Mouse (Mus musculus) midbrain, embryonic 15.5 days (tissue): ENCODE results near the gene Cecr2. TPM values are rescaled to one million over a fixed set of nuclear protein-coding genes. Genes with fewer than 3 reads are reported as not detected.
"Not testable (repeated sequence)": the region's sequence is repeated elsewhere in the genome, so short reads cannot be mapped to it uniquely, and the experiment has no call there.

ENCODE experiments used
- ATAC-seq: fragments of 200-750 bp; cut with Nextera tagmentation; replicated peaks from 2 replicates; pipeline ENCODE4 v1.8.0; 2017; ENCODE audit warnings: moderate TSS enrichment
- H3K27ac ChIP-seq: fragments of 300-500 bp; sonication (generic); 2 replicates; pipeline ENCODE4 v1.5.1; 2015; ENCODE audit warnings: mild to moderate bottlenecking, inconsistent platforms
- H3K27me3 ChIP-seq: fragments of 300-500 bp; sonication (generic); replicated peaks from 2 replicates; pipeline ENCODE4 v1.6.1; 2015; ENCODE audit warnings: inconsistent platforms
- H3K36me3 ChIP-seq: fragments of 300-500 bp; sonication (generic); replicated peaks from 2 replicates; pipeline ENCODE4 v1.6.1; 2015; ENCODE audit warnings: inconsistent platforms
- H3K4me1 ChIP-seq: fragments of 300-500 bp; sonication (generic); 2 replicates; pipeline ENCODE4 v1.6.1; 2015; ENCODE audit warnings: inconsistent platforms
- H3K4me2 ChIP-seq: fragments of 300-500 bp; sonication (generic); 2 replicates; pipeline ENCODE4 v1.6.1; 2015; ENCODE audit warnings: inconsistent platforms, mild to moderate bottlenecking, moderate library complexity
- H3K4me3 ChIP-seq: fragments of 300-500 bp; sonication (generic); 2 replicates; pipeline ENCODE4 v1.5.1; 2015; ENCODE audit warnings: mild to moderate bottlenecking, inconsistent platforms
- H3K9ac ChIP-seq: fragments of 300-500 bp; sonication (generic); 2 replicates; pipeline ENCODE4 v1.6.1; 2015; ENCODE audit warnings: mild to moderate bottlenecking, inconsistent platforms
- H3K9me3 ChIP-seq: fragments of 300-500 bp; sonication (generic); 2 replicates; pipeline ENCODE4 v1.6.1; 2016; ENCODE audit warnings: inconsistent platforms
- WGBS: fragments of 180-500 bp; shearing (Covaris S2); methylation state at CpG from one replicate; pipeline ENCODE4 v1.1.7; 2015; ENCODE audit warnings: mixed read lengths; 5-methylcytosine and 5-hydroxymethylcytosine counted together
- microRNA-seq: library from miRNA; unstranded; fragments of <30 nt; microRNA quantifications from one replicate; pipeline ENCODE4, GENCODE M21; 2016
- polyA plus RNA-seq: library from polyadenylated mRNA; unstranded; fragments of >200 nt; fragmentation: Nextera tagmentation; extraction: Ambion mirVana; gene quantifications from 2 replicates; pipeline ENCODE4 v1.2.1, GENCODE M21; 2015

Gene Cecr2
- polyA plus RNA-seq, 1 experiment from 2014 or later, result 2.7 TPM

DNA sequence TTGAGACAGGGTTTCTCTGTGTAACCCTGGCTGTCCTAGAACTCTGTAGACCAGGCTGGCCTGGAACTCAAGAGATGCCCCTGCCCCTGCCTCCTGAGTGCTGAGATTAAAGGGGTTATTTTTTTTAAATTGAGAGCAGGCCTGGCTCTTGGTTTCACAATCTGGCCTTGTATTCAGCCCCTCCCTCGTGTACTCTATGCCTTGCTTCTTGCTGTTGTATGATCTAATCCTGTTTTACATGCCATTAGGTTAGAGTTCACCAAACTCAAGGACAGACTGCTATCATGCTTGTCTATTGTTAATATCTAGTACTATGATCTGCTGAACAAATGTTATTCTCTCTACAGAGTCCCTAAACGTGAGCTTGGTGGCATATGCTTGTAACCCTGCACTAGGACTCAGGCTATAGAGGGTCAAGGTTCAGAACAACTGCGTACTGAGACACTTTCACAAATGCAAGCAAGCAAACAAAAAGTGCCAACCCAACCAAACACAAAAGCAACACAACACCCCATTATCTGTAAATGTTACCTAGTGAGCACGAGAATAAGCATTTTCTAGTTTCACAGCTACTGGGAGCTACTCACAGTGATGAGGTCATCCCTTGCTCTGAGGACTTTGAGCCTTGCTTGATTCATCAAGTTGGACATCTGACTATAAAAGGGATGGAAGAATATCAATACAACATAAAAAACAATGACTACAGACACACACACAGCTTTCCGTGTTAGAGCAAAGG lies 141.0 kb downstream of the Cecr2 start:
- no peaks in the 10 kb centered on the region for H3K27me3 ChIP-seq

DNA sequence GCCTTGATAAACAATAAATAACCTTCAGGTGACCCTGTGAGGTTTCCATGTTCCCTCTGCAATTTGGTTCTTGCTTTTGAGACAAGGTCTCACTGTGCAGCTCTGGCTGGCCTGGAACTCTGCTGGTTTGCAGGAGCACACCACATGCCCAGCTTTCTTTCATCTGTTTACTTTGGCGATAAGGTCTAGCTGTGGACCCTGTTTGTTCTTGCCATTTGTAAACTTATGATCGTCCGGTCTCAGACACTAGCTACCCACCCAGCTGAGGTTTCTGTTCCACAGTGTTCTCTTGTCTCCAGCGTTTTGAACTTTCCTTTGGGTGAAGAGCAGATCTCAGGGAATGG lies 141.5 kb downstream of the Cecr2 start:
- WGBS, result 96% methylated on average over 4 of the region's 4 CpGs
- no peaks in the 10 kb centered on the region for H3K9me3 ChIP-seq
- no peak for ATAC-seq
- no peak overlapping the region for H3K27ac ChIP-seq
- peaks cover 62% of the 10 kb centered on the region for H3K36me3 ChIP-seq
- no peak overlapping the region for H3K9ac ChIP-seq
- no peaks in the 10 kb centered on the region for H3K27me3 ChIP-seq
- no peaks in the 10 kb centered on the region for H3K4me1 ChIP-seq
- H3K4me3 ChIP-seq, result no peak overlapping the region
- H3K4me2 ChIP-seq, result no peak overlapping the region

More for the DNA sequence above, 141.0 kb downstream of the Cecr2 start:
- H3K4me1 ChIP-seq, result no peaks in the 10 kb centered on the region
- H3K4me2 ChIP-seq, result no peak overlapping the region
- H3K9me3 ChIP-seq, result no peaks in the 10 kb centered on the region
- H3K9ac ChIP-seq, result no peak overlapping the region
- H3K36me3 ChIP-seq, result peaks cover 67% of the 10 kb centered on the region
- H3K27ac ChIP-seq, result no peak overlapping the region
- WGBS, result 89% methylated on average over 5 of the region's 5 CpGs
- ATAC-seq, result no peak
- no peak overlapping the region for H3K4me3 ChIP-seq

DNA sequence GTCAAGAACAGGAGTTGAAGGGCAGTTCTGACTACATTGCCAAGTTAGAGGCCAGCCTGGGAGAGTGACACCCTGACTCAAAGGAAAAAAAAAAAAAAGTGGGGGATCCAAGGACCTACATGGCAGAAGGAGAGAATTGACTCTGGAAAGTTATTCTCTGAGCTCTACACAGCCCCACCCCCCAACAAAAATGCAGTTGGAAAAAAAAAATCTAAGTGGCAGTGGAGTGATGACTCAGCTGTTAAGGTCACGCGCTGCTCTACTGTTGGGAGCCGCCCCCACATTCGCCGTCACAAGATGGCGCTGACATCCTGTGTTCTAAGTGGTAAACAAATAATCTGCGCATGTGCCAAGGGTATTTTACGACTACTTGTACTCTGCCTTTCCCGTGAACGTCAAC lies 145.8 kb downstream of the Cecr2 start:
- H3K27ac ChIP-seq, H3K4me1 ChIP-seq, H3K4me3 ChIP-seq, ATAC-seq, H3K9ac ChIP-seq, H3K9me3 ChIP-seq, H3K27me3 ChIP-seq, H3K4me2 ChIP-seq: not testable (repeated sequence)
- H3K36me3 ChIP-seq, result peaks cover 26% of the 10 kb centered on the region
- 92% methylated on average over 8 of the region's 10 CpGs for WGBS

DNA sequence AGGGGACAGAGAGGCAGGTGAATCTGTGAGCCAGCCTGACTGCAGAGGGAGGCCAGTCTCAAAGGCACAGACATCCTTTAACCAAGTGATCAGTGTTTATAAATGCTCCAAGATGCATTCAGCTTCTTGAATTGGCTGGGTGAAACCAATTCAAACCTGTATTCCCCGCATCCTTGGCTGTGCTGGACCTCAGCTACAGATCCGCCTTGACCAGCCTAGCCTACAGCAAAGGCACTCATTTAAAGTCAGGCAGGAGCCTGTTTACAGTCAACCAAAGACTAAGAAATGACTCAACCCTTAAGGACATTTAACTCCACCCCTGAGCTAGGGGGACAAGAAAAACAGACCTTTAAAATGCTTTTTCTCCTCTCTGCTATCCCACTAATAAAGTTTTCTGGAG lies 153.1 kb downstream of the Cecr2 start:
- H3K9me3 ChIP-seq, result no peaks in the 10 kb centered on the region
- no peaks in the 10 kb centered on the region for H3K27me3 ChIP-seq
- H3K36me3 ChIP-seq, result peaks cover 20% of the 10 kb centered on the region
- no peak overlapping the region for H3K4me2 ChIP-seq
- WGBS, result 98% methylated on average over 2 of the region's 2 CpGs
- no peak overlapping the region for H3K9ac ChIP-seq
- ATAC-seq, result no peak
- no peak overlapping the region for H3K27ac ChIP-seq
- H3K4me3 ChIP-seq, result no peak overlapping the region
- H3K4me1 ChIP-seq, result peaks cover 24% of the 10 kb centered on the region

- Histone ChIP-seq H3K36me3 (peaks cover 20% of the 10 kb centered on the region), H3K9ac (no peak overlapping the region), H3K4me2 (no peak overlapping the region), H3K4me3 (no peak overlapping the region), H3K27me3 (no peaks in the 10 kb centered on the region), H3K9me3 (no peaks in the 10 kb centered on the region), H3K27ac (no peak overlapping the region), H3K4me1 (peaks cover 24% of the 10 kb centered on the region)
- 88% methylated on average over 5 of the region's 5 CpGs for WGBS
- no peak for ATAC-seq
These were observed 154.0 kb downstream of the Cecr2 start for GRCm38 (mm10) chr6:120820144-120820543.

Small RNA genes within 50 kb of the gene (microRNA-seq; reads per million reads assigned to microRNA genes)
- gene Gm25193, result not detected

Other genes with a start within 250 kb of the Cecr2 start
- 2.9 and 4.2 TPM in 2 replicates for gene Il17ra, start 203.1 kb upstream of the Cecr2 start, polyA plus RNA-seq
- gene Tmem121b, start 172.6 kb upstream of the Cecr2 start, polyA plus RNA-seq, result 3.6 and 3.8 TPM in 2 replicates
- gene Hdhd5, start 135.1 kb upstream of the Cecr2 start, polyA plus RNA-seq, result 15.5 and 18.0 TPM in 2 replicates
- 9.8 and 12.5 TPM in 2 replicates for gene Slc25a18, start 107.2 kb downstream of the Cecr2 start, polyA plus RNA-seq
- 256 and 264 TPM in 2 replicates for gene Atp6v1e1, start 156.4 kb downstream of the Cecr2 start, polyA plus RNA-seq
- 24.2 and 25.1 TPM in 2 replicates for gene Bcl2l13, start 169.8 kb downstream of the Cecr2 start, polyA plus RNA-seq